Mouse (Mus musculus) B cell, adult 2 months (primary cell): ENCODE results near the gene Marcksl1.

Experiments used
- DNase-seq, 2 experiments: peaks; one replicate each; pipeline ENCODE4 v3.0.0; 2022

The Marcksl1 gene

GRCm38 (mm10) chr4:129558321-129558955 lies 45.1 kb downstream of the Marcksl1 start:
- peak; percentile 44 to 50 for DNase-seq

- DNase-seq, result no peak
Observed at GRCm38 (mm10) chr4:129561184-129561583, 47.8 kb downstream of the Marcksl1 start.

GRCm38 (mm10) chr4:129563718-129564117 lies 50.3 kb downstream of the Marcksl1 start:
- no peak for DNase-seq

- no peak for DNase-seq
Observed at GRCm38 (mm10) chr4:129565139-129565538, 51.8 kb downstream of the Marcksl1 start.
